Mouse (Mus musculus) kidney, adult 2 months (tissue): Measurements from ENCODE around the gene Sass6.

ENCODE experiments used
- CTCF ChIP-seq: fragments of 200-500 bp; conservative IDR thresholded peaks from 2 replicates; pipeline ENCODE4 v1.5.1; 2011; ENCODE audit warnings: low read depth, mild to moderate bottlenecking, control low read depth, low read length, moderate library complexity, mixed read lengths; ENCODE audit not compliant: insufficient read depth, insufficient read length
- POLR2A ChIP-seq: fragments of 200-500 bp; IDR thresholded peaks from one replicate; pipeline ENCODE4 v1.6.1; 2011; ENCODE audit warnings: low read depth, low read length, control low read depth

GRCm38 (mm10) chr3:116658928-116659565, 64.3 kb downstream of the Sass6 start:
- TF ChIP-seq CTCF, result no peak
- no peak for TF ChIP-seq POLR2A
